Mouse (Mus musculus) B cell, adult 2 months (primary cell): ENCODE results near the gene Gzmc.
A peak's percentile ranks its signal among the peaks of the same experiment; 100 is the strongest.
"Not testable (repeated sequence)": the region's sequence is repeated elsewhere in the genome, so short reads cannot be mapped to it uniquely, and the experiment has no call there.

Experiments
- DNase-seq, 2 experiments: peaks; one replicate each; pipeline ENCODE4 v3.0.0; 2022

Gene Gzmc

GRCm38 (mm10) chr14:56234556-56234955 is at the start of gene Gzmc:
Gene Gzmc, minus strand, starts transcription at chr14:56234656.
- no peak for DNase-seq

- DNase-seq: no peak
These were observed 49.4 kb upstream of the Gzmc start for GRCm38 (mm10) chr14:56283816-56284215.

DNA sequence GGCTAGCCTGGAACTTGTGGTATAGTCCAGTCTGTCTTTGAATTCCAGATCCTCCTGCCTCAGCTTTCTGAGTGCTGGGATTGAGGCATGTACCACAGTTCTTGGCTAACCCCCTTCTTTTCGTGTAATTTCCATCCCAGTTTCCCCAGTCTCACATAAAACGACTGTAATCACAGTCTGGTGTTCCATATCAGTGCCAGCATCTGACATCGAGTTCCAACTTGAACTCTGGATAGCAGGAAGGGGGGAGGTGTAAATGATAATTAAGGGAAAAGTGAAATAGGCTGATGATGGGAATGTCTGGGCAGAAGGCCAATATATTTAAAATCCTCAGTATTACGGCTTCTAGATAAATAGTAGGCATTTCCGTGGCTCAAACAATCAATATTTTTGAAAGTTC is 46.6 kb upstream of the Gzmc start:
- DNase-seq: no peak

- DNase-seq: not testable (repeated sequence)
These were observed 44.2 kb upstream of the Gzmc start for GRCm38 (mm10) chr14:56278691-56279090.

DNA sequence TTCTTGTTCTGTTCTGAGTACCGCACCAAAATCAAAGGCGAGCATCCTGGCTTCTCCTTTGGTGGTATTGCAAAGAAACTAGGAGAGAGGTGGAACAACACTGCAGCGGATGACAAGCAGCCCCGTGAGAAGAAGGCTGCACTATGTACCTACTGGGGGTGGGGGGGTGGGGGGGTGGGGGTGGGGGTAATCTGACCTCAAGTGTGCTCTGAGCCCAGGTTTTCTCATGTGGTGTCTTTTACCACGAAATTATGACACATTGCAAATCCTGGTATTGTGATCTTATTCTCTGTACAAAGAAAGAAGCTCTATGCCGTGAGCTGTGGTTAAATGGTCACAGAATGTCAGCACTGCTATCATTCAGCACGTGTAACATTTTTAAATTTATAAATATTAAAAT is 41.6 kb upstream of the Gzmc start:
- not testable (repeated sequence) for DNase-seq

DNA sequence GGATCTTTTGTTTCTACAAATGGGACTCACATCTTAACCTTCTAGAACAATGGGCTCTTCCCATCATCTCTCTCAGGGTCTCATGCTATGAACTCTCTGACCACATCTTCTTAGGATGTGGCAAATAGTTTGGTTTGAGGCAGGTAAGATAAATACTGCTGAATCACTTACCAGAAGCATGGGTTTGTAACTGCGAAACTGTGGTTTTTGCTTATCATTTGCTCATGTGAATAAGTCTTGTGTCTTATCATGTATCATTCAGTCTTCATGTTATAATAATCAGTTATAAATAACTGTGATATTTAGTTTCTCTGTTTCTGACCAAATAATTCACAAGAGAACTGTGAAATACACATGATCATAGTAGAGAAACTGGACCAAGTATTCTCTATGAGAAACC is 31.7 kb upstream of the Gzmc start:
- DNase-seq: no peak

DNA sequence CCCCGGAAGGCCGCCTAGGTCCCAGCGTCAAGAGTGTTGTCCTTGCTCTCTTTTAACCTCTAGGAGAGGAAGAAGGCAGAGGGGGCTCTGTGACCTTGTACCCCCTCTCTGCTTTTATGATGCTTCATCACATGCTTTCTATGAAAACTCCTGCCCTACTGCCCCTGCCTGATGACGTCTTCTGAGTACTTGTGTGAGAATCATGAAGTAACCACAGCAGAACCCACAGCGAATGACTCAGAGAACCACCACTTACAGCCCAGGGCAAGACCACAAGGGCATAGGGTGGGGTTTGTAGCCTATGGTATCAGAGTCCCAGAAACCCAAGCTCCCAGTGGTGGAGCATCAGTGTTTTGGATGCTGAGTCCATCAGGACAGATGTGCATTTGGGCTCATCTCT is 27.7 kb upstream of the Gzmc start, which contains the start of gene Gzmb:
Gzmb (minus strand) TSS at position 108 of the 400 bp plus-strand sequence.
- no peak for DNase-seq

- DNase-seq: no peak
These were observed 6.0 kb upstream of the Gzmc start for GRCm38 (mm10) chr14:56240409-56240808.

DNA sequence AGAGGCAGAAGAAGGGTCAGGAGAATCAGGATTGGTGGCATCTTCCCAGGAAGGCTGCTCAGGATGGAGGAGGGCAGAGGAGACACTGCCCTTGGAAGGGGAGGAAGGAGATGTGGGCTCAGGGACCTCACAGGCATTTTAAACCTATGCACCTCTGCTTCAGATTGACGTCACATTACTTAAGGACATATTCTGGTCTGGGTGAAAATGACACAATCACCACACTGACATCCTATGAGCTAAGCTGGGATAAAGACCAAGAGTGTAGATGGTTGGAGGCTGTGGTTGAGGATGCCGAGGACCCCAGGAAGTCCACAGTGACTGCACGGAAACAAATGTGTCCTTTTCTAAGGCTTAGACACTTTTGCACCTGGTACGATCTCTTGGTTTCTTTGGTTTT is 23.1 kb downstream of the Gzmc start, which contains the start of gene Gzmf:
Gzmf (minus strand) TSS at position 101 of the 400 bp plus-strand sequence.
- DNase-seq: no peak

DNA sequence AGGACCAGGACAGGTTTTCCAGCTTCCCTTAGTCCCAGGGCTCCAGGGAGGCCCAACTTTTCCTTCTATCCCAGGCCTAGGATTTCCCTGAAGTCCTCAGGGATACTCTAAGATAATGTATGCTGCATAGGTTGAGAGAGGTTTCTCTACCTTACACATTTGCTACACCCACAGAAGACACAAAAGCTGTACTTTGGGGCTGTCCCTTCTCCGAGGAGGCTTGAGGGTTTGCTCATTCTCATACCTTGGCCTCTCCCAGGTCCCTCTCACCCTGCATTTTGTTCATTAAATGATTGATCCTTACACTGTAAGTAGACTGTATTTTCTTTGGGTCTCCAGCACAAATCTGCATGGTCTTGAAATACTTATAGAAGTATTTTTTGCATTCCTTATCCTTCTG is 28.8 kb downstream of the Gzmc start:
- DNase-seq: no peak

DNA sequence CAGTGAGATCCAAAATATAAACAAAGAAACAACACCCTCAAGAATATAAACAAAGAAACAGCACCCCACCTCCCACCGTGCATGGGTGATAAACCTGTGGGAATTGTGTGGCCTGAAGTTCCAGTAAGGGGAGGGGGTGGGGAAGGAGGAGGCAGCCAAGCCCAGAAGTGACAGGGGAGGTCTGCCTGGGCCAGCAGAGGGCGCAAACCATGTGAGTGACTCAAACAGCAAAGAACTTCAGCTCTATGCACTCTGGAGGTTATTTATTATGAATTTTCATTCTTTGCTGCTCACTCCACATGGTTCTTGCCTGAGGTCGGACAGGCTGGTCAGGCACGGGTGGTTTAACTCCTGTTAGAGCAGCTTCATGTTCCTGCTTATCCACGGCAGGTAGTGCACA is 29.4 kb downstream of the Gzmc start:
- peak; percentile 10 to 11 for DNase-seq

- DNase-seq: peak; percentile 67 to 69
These were observed 30.5 kb downstream of the Gzmc start for GRCm38 (mm10) chr14:56203975-56204374.

DNA sequence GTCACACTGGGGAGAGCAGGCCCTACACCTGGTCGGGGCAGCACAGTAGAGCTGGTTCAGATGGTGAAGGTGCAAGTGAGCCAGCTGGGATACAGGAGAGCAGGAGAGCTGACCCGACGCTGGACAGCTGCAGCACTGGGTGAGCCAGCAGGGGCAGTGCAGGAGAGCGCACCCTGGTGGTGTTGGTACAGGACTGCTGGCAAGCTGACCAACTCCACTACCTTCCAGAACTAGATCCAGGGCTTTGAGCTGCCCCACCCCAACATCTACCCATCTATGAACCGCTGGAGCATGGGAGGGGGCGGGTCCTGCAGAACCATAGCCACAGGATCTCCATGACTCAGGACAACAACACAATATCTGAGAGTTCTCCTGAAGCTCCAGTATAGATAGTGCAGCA is 47.5 kb downstream of the Gzmc start:
- no peak for DNase-seq

- DNase-seq: no peak
These were observed 47.9 kb downstream of the Gzmc start for GRCm38 (mm10) chr14:56186521-56186920.
